Mouse (Mus musculus) brain, adult 2 months (tissue): ENCODE measurements around the gene Dnah6.

Experiments used
- DNase-seq: peaks from one replicate; pipeline ENCODE4 v3.0.0; 2011; ENCODE audit warnings: low read depth, low spot score

Gene Dnah6

DNA sequence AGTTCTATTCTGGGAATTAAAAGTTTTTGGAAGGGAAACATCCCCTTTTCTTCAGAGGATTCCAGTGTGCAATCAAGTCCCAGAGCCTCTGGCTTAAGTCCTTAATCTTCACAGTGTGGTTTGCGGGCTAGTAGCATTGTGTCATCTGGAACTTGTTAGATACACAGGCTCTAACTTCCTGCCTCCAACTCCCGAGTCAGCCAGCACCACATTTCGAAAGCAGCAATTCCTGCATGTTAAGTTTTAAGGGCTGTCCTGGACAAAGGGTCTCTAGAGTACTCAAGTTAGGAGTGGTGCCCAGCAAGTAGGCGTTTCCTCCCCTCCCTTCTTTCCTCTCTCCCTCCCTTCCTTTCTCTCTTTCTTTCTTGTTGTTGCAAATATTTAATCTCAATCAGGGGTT lies 7.0 kb upstream of the Dnah6 start:
- no peak for DNase-seq

DNA sequence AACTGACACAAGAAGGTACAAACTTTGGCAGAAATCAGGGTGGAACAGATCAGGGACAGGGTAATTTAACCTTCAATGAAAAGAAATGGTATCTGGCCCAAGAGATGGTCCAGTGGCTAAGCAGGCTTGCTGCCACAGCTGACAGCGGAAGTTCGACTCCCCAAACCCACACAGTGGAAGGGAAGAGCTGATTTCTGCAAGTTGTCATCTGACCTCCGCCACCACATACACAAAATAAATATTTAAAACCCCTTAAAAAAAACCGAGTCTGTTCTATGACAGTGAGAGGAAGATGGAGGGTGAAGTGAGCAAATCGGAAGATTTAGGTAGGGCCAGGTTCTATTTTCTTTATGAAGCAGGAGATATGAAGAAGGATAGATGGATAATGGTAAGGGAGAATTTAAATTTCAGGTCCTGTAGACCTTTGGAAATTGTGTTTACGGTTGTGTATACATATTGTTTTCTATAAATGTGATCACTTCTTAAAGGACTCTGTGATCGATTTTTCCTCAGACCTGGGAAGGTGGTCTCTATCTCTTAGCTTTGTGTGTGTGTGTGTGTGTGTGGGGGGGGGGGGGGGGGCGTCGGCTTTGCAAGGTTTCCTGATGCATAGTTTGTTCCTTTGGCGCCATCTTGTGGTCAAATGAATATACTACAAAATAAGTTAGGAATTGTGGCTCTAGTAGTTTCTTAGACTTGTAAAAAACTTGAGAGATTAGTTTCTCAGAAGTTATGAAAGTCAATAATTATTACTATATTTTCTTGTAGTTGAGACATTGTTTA lies 6.1 kb upstream of the Dnah6 start:
- DNase-seq, result peak; percentile 66

DNA sequence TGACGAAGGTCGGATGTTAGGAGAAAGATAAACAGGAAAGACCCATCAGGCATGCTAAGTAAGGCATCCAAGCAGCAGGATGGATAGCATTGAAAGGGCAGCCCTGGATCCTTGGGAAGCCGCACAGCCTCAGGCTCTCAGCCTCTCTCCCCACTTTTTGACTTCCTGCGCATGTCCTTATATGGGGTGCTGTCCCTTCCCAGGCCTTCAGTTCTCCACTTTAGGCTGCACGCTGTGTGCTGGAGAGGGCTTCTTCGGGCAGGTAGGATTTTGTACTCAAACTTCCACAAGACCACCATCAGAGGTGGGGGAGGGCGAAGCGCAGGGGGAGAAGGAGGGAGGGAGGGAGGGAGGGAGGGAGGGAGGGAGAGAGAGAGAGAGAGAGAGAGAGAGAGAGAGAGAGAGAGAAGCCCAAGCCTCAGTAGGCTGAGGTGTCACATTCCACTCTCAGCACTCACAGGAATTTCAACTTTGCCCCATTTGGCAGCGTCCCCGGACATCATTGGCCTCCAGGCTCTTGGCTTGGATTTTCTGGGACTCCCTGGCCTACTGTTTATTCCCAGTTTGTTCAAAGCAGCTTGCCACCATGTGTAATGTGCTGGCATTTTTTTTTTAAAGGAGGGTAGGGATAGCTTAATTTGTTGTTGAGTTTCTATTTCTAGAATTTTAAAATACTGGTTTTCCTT lies 1.5 kb upstream of the Dnah6 start:
- DNase-seq, result peak; percentile 59

DNA sequence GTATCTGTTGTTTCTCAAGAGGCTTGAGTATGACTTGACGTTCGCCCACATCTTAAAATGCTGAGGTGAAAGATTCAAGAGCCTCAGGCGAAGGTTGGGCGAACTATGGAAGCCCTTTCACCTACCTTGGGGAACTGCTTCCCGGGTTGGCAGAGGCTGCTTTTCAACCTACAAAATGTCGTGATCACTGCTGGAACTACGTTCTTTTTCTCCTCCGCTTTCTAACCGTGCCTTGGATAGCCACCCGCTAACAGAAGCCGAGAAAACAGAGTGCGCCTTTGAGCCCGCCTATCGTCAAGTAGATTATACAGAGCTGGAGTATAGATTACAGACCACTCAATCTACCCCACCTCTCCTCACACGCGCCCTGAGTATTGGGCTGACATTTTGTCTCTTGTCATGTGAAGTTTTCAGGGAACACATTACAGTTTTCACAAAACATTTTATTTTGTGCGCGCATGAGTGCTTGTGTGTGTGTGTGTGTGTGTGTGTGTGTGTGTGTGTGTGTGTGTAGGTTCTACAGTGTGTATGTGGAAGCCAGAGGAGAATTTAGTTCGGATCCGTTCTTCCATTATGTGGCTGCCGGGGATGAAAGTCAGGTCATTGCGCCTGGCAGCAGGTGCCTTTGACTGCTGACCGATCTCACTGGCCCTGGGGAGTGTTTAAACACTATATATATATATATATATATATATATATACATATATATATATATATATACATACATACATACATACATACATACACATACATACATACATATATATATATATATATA lies 696 bp upstream of the Dnah6 start:
- DNase-seq, result peak; percentile 60

GRCm38 (mm10) chr6:73211602-73212001 lies 9.8 kb downstream of the Dnah6 start:
- no peak for DNase-seq

DNA sequence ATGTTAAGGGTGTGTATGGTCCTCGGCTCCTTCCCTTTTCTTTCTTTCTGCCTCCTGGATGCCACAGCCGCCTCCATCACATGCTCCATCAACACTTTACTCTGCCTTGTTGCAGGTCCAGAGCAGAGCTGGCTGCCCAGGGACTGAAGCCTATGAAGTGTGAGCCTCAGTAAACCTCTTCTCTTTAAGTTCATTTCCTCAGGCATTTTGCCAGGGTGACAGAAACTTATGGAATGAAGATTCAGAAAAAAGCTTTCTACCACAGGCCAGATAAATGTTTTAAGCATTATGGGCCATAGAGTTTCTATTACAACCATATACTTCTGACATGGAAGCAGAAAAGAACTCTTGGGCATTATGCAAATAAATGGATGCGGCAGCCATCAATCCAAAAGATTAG lies 10.4 kb downstream of the Dnah6 start:
- no peak for DNase-seq

DNA sequence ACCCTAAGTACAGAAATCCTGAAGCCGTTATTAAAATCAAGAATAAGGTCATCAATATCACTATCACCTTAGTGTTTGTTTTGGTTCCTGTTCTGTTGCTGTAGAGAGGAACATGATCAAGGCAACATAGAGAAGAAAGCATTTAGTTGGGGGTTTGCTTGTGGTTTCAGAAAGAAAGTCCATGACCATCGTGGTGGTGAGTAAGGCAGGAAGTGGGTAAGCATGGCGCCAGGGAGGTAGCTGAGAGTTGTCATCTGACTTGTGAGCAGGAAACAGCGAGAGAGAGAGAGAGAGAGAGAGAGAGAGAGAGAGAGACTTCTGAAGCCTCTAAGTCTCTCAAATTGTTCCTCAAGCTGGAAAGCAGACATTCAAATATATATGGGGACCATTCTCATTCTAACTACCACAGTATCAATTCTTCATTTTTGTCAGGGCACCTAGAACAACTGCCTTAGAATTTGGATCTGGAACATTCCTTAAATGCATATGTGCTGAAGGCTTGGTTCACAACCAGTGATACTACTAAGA lies 10.9 kb downstream of the Dnah6 start:
- DNase-seq, result no peak

DNA sequence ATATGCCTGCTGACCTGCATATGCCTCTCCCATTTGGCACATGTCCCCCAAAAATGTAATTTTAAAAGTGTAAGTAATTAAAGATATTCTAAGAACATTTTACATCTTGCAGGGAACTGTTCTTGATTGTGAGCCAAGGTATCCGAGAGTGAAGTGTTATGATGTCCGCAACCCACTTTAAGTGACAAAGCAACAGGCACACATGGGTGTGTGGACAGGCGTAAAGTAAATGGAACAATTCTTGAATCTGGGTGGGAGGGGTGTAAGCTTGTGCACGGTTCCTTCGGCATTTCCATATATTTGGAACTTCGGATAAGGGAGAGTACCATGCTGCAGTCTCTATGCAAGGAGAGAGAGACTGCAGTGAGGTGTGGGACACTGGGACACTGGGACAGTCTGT lies 11.9 kb downstream of the Dnah6 start:
- no peak for DNase-seq

- no peak for DNase-seq
These were observed 16.5 kb downstream of the Dnah6 start for GRCm38 (mm10) chr6:73204937-73205336.

DNA sequence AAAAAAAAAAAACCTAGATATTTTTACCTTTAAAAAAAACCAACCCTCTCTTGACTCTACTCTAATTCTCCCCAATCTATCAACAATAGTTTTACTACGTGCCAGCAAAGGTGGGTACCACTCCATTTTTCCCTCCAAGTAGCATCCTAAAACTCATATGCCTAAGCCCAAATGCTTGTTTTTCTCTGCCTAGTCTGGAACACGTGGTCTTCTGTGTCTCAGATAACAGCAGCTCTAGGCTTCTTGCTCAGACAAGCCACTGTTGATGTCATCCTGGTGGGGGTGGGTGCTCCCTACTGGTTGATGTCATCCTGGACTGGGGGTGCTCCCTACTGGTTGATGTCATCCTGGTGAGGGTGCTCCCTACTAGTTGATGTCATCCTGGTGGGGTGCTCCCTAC lies 17.7 kb downstream of the Dnah6 start:
- DNase-seq, result no peak

GRCm38 (mm10) chr6:73195291-73195690 lies 26.2 kb downstream of the Dnah6 start:
- DNase-seq, result no peak

DNA sequence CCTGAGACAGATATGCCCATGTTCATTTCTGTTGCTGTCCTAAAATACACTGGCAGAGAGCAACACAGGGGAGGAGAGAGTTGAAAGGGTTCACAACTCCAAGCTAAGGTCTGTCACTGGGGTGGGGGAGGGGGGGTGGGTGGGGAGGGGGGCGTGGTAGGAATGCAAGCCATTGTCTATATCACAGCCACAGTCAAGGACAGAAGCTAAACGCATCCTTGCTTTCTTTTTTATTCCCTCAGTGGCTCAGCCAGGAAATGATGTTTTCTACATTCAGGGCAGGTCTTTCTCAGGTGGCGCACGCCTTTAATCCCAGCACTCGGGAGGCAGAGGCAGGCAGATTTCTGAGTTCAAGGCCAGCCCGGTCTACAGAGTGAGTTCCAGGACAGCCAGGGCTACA lies 30.7 kb downstream of the Dnah6 start:
- DNase-seq, result no peak

DNA sequence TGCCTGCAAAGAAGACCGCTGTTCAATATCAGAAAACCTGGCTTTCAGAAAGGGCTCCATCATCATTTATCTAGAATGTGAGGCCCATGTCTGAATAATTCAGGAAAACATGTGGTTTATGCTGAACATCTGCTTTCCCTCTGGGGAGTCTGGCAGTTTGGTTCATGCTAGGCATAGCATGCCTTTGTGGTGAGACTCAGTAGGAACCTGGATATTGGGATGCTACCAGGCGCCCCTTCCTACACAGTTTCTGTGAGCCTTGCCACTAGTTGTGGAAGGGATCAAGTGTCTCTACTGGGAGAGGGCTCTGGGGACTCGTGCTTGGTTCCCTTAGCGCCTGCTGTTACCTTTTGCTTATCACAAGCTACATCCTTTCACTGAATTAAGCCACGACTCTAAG lies 37.2 kb downstream of the Dnah6 start:
- DNase-seq, result no peak

GRCm38 (mm10) chr6:73182987-73183386 lies 38.5 kb downstream of the Dnah6 start:
- DNase-seq, result no peak

DNA sequence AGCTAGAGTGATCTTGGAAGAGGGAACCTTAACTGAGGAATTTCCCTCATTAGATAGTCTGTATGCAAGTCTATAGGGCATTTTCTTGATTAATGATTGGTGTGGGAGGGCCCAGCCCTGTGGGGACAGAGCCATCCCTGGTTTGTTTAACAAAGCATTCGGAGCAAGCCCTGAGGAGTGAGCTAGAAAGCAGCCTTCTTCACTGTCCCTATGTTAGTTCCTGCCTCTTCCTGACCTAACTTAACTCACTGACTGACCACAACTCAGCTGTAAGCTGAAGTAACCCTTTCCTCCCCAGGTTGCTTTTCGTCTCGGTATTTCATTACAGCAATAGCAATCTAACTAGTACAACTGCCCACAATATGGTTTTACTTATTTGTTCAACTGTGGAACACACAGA lies 39.0 kb downstream of the Dnah6 start:
- DNase-seq, result no peak

DNA sequence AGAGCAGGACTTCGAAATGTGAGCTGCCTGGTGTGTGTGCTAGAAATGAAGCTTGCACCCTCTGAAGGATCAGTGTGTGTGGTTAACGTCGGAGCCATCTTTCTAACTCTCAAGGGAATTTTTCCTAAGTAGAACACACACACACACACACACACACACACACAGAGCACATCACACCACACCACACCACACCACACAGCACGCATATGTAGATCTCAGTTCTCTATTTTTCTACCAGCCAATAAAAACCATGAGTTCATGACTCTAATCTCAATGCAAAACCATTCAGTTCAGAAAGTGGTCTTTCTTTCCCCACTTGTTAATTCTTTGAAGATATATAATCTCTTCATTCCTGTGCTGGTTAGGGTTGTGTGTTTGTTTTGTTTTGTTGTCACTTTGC lies 39.4 kb downstream of the Dnah6 start:
- no peak for DNase-seq

- DNase-seq, result no peak
These were observed 46.3 kb downstream of the Dnah6 start for GRCm38 (mm10) chr6:73175156-73175555.

- DNase-seq, result peak; percentile 6
These were observed 54.2 kb downstream of the Dnah6 start for GRCm38 (mm10) chr6:73167230-73167629.

- DNase-seq, result no peak
These were observed 58.5 kb downstream of the Dnah6 start for GRCm38 (mm10) chr6:73162958-73163357.

GRCm38 (mm10) chr6:73161338-73161737 lies 60.1 kb downstream of the Dnah6 start:
- no peak for DNase-seq

DNA sequence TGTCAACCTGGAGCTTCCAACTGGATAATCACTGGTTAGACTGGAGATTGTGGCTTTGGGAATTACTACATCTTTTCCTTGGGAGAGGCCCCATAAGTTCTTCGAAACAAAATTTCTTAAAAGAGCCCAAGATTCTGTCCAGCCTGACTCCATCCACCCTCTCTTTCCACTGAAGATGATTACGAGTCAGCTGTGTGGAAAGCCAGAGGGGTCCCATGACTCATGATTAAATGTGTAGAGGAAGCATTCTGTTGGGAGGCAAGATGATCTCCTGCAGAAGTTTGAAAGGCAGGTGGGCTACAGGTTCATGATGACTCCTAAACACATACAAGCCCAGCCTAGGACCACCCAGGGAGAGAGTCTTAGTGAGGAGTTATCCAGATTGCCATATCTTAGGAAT lies 66.0 kb downstream of the Dnah6 start:
- DNase-seq, result no peak

- peak; percentile 93 for DNase-seq
These were observed 67.8 kb downstream of the Dnah6 start for GRCm38 (mm10) chr6:73153675-73154074.
